Mouse (Mus musculus) ES-Bruce4 (cell line): ENCODE data around the gene Astn1. TPM values are rescaled to one million over a fixed set of nuclear protein-coding genes. Genes with fewer than 3 reads are reported as not detected.

Experiments used
- H3K27ac ChIP-seq: 2 replicates; pipeline ENCODE4 v1.5.1; 2012; ENCODE audit warnings: low read length, inconsistent platforms; ENCODE audit not compliant: insufficient read depth
- H3K27me3 ChIP-seq: 2 replicates; pipeline ENCODE4 v1.6.1; 2012; ENCODE audit warnings: mild to moderate bottlenecking, low read length, inconsistent platforms; ENCODE audit not compliant: control insufficient read depth, poor library complexity, insufficient read depth, severe bottlenecking
- H3K36me3 ChIP-seq: 2 replicates; pipeline ENCODE4 v1.6.1; 2012; ENCODE audit warnings: inconsistent platforms, mild to moderate bottlenecking, low read length, moderate library complexity; ENCODE audit not compliant: control insufficient read depth, poor library complexity, insufficient read depth, severe bottlenecking
- H3K4me1 ChIP-seq: one replicate; pipeline ENCODE4 v1.8.1; 2011; ENCODE audit warnings: low read length; ENCODE audit not compliant: control insufficient read depth, insufficient read depth
- H3K4me3 ChIP-seq: 2 replicates; pipeline ENCODE4 v1.5.1; 2011; ENCODE audit warnings: low read depth, mild to moderate bottlenecking, low read length
- H3K9ac ChIP-seq: 2 replicates; pipeline ENCODE4 v1.6.1; 2012; ENCODE audit warnings: low read depth, mild to moderate bottlenecking, inconsistent platforms; ENCODE audit not compliant: poor library complexity, severe bottlenecking
- H3K9me3 ChIP-seq: replicated peaks from 2 replicates; pipeline ENCODE4 v1.6.1; 2012; ENCODE audit warnings: mild to moderate bottlenecking, low read length, inconsistent platforms; ENCODE audit not compliant: control insufficient read depth, poor library complexity, insufficient read depth, severe bottlenecking
- CTCF ChIP-seq: IDR thresholded peaks from one replicate; pipeline ENCODE4 v1.8.1; 2011; ENCODE audit warnings: low read depth, low read length
- EP300 ChIP-seq: IDR thresholded peaks from 2 replicates; pipeline ENCODE4 v1.6.1; 2011; ENCODE audit warnings: low read depth, low read length; ENCODE audit not compliant: insufficient read depth
- POLR2A ChIP-seq: IDR thresholded peaks from one replicate; pipeline ENCODE4 v1.8.1; 2011; ENCODE audit warnings: low read length; ENCODE audit not compliant: insufficient read depth
- polyA plus RNA-seq: library from polyadenylated mRNA; stranded (reverse); fragments of >200 nt; gene quantifications from 2 replicates; pipeline ENCODE4 v1.2.4, GENCODE M21; 2011; ENCODE audit warnings: low read depth; ENCODE audit not compliant: missing spikeins, insufficient read depth, insufficient read length

Astn1 gene
- polyA plus RNA-seq, 1 experiment = 0.33 TPM

DNA sequence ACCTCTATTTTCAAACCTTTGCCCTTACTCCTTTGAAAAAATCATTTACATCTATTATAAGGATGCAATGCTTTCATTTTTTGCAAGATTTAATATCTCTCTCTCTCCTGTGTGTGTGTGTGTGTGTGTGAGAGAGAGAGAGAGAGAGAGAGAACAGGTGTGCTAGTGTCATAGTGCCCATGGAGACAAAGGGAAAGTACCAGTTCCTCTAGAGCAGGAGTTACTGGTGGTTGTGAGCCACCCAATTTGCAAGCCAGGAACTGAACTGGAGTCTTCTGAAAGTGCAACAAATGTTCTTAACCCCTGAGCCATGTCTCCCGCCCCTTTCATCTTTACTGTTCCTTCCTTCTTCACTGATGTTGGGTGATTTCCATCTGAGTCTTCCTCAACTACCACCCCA is 253.1 kb downstream of the Astn1 start:
- Histone ChIP-seq H3K9me3 (no peaks in the 10 kb centered on the region), H3K36me3 (no peaks in the 10 kb centered on the region), H3K27ac (no peak overlapping the region), H3K27me3 (no peaks in the 10 kb centered on the region), H3K9ac (no peak overlapping the region), H3K4me3 (no peak overlapping the region), H3K4me1 (no peaks in the 10 kb centered on the region)
- no peak for TF ChIP-seq POLR2A
- no peak for TF ChIP-seq EP300
- TF ChIP-seq CTCF = no peak

DNA sequence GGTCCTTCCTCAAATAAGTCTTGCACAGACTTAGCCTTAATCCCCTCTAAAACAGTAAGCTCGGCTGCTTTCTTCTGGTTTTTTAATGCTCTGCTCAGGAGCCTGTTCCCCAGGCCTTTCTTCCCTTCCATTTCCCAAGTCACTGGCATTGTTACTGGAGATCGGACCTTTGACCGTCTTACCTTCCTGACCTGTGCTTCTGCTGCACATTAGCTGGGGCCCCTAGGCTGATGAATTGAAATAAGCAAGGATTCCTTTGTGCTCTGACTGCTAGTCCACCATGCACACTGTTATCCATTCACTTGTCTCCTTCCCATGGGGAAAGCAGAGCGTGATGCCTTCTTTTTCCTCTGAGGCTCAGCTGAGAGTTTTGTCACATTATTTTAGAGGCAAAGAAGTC is 255.9 kb downstream of the Astn1 start:
- H3K27me3 ChIP-seq = no peaks in the 10 kb centered on the region
- H3K4me1 ChIP-seq = no peaks in the 10 kb centered on the region
- no peaks in the 10 kb centered on the region for H3K36me3 ChIP-seq
- no peak overlapping the region for H3K4me3 ChIP-seq
- no peak overlapping the region for H3K27ac ChIP-seq
- no peaks in the 10 kb centered on the region for H3K9me3 ChIP-seq
- no peak for TF ChIP-seq POLR2A
- no peak for TF ChIP-seq CTCF
- TF ChIP-seq EP300 = no peak
- no peak overlapping the region for H3K9ac ChIP-seq

GRCm38 (mm10) chr1:158632935-158633334 is 270.9 kb downstream of the Astn1 start:
- Histone ChIP-seq H3K9ac (no peak overlapping the region), H3K4me3 (no peak overlapping the region), H3K27me3 (no peaks in the 10 kb centered on the region), H3K36me3 (no peaks in the 10 kb centered on the region), H3K4me1 (no peaks in the 10 kb centered on the region), H3K27ac (no peak overlapping the region), H3K9me3 (no peaks in the 10 kb centered on the region)
- TF ChIP-seq EP300 (no peak), CTCF (no peak), POLR2A (no peak)

- Histone ChIP-seq H3K36me3 (no peaks in the 10 kb centered on the region), H3K27me3 (no peaks in the 10 kb centered on the region), H3K9ac (no peak overlapping the region), H3K4me1 (no peaks in the 10 kb centered on the region), H3K4me3 (no peak overlapping the region), H3K9me3 (no peaks in the 10 kb centered on the region), H3K27ac (no peak overlapping the region)
- TF ChIP-seq POLR2A (no peak), CTCF (no peak), EP300 (no peak)
Measured at GRCm38 (mm10) chr1:158633441-158633840, 271.4 kb downstream of the Astn1 start.

DNA sequence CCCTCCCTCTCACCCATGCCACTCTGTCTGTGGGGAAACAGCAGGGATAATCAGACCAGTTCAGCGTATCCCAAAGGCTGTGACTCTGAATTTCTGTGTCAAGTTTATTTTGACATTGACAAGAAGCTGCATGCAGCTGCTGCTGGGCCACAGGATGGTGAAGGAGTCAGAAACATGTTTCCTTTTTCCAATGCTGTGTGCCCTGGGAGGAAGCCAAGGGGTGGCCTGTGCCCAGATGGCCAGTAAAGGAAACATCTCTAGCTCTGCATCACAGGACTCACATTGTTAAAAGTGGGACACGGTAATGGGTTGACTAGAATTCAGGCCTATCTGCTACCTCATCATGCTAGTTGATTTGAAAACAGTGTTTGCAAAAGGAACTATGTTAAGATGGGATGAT is 279.2 kb downstream of the Astn1 start:
- no peak overlapping the region for H3K4me3 ChIP-seq
- H3K4me1 ChIP-seq = no peaks in the 10 kb centered on the region
- no peaks in the 10 kb centered on the region for H3K36me3 ChIP-seq
- no peaks in the 10 kb centered on the region for H3K9me3 ChIP-seq
- H3K9ac ChIP-seq = no peak overlapping the region
- no peak for TF ChIP-seq EP300
- no peak for TF ChIP-seq POLR2A
- TF ChIP-seq CTCF = no peak
- no peaks in the 10 kb centered on the region for H3K27me3 ChIP-seq
- no peak overlapping the region for H3K27ac ChIP-seq

GRCm38 (mm10) chr1:158642247-158642646 is 280.2 kb downstream of the Astn1 start:
- H3K9ac ChIP-seq = no peak overlapping the region
- H3K27me3 ChIP-seq = no peaks in the 10 kb centered on the region
- H3K4me1 ChIP-seq = no peaks in the 10 kb centered on the region
- H3K27ac ChIP-seq = no peak overlapping the region
- no peak overlapping the region for H3K4me3 ChIP-seq
- H3K36me3 ChIP-seq = no peaks in the 10 kb centered on the region
- TF ChIP-seq EP300 = no peak
- no peak for TF ChIP-seq CTCF
- TF ChIP-seq POLR2A = no peak
- H3K9me3 ChIP-seq = no peaks in the 10 kb centered on the region
